Mouse (Mus musculus) spleen, postnatal 4 days (tissue): ENCODE measurements around the gene Vps11.
"Not testable (repeated sequence)": the region's sequence is repeated elsewhere in the genome, so short reads cannot be mapped to it uniquely, and the experiment has no call there.

ENCODE experiments used
- DNase-seq, 2 experiments: peaks; one replicate each; pipeline ENCODE4 v3.0.0; 2022; ENCODE audit warnings: low spot score in 2 of 2

Vps11 gene

GRCm38 (mm10) chr9:44335331-44336092 lies 26.0 kb downstream of the Vps11 start:
- DNase-seq = peak; percentile 66 to 89

- DNase-seq = peak; percentile 99
Measured at GRCm38 (mm10) chr9:44334396-44335330, 26.8 kb downstream of the Vps11 start, which contains the start of gene H2afx. Gene H2afx, plus strand, starts transcription at chr9:44334694.

- DNase-seq = no peak
Measured at GRCm38 (mm10) chr9:44332918-44333638, 28.4 kb downstream of the Vps11 start.

DNA sequence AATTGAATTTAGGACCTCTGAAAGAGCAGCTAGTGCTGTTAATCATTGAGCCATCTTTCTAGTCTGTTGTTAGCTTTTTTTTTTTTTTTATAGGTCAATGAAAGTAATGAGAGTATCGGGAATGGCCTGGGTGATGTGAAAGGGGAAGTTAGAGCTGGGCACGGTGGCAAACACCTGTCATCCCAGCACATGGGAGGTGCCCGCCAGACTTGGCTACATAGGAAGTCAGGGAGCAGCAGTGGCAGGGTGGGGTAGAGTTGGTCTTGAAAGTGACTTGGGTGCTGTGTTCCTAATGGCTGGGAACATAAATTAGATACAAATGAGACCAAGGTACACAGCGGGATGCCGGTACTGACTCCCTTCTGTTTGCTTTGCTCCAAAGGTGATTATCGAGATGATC lies 30.7 kb downstream of the Vps11 start:
- DNase-seq = no peak

DNA sequence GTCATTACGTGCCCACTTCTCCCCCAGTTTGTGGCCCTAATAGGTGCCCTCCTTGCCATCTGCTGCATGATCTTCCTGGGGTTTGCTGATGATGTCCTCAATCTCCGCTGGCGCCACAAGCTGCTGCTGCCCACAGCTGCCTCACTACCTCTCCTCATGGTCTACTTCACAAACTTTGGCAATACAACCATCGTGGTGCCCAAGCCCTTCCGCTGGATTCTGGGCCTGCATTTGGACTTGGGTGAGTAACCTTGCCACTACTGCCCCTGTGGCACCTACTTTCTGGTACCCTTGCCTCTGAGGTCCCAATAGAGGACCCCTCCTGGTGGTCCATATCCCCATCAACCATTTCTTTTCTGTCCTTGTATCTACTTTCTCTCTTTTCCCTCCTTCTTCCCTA lies 33.5 kb downstream of the Vps11 start:
- no peak for DNase-seq

DNA sequence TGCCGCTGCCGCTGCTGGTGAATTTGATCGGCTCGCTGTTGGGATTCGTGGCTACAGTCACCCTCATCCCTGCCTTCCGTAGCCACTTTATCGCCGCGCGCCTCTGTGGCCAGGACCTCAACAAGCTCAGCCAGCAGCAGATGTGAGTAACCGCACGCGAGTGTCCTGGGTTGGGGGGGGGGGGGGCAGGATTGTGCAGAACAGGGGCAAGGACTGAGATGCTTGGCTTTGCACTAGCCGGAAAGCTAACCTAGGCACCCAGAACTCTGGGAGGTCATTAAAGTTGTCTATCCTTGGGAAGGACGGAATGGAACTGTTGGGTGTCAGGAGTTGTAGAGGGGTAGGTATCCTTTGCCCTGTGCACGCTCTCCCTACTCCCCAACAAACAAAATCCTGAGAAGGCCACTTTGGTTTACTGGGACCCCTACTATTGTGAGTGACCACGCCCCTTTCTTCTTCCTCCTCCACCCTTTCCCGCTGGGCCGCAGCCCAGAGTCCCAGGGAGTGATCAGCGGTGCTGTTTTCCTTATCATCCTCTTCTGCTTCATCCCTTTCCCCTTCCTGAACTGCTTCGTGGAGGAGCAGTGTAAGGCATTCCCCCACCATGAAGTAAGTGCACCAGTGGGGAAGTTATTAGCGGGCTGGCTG lies 34.3 kb downstream of the Vps11 start:
- DNase-seq = peak in 1 of 2 experiments; percentile 44

GRCm38 (mm10) chr9:44326371-44327063 lies 35.0 kb downstream of the Vps11 start:
- peak; percentile 73 to 85 for DNase-seq

DNA sequence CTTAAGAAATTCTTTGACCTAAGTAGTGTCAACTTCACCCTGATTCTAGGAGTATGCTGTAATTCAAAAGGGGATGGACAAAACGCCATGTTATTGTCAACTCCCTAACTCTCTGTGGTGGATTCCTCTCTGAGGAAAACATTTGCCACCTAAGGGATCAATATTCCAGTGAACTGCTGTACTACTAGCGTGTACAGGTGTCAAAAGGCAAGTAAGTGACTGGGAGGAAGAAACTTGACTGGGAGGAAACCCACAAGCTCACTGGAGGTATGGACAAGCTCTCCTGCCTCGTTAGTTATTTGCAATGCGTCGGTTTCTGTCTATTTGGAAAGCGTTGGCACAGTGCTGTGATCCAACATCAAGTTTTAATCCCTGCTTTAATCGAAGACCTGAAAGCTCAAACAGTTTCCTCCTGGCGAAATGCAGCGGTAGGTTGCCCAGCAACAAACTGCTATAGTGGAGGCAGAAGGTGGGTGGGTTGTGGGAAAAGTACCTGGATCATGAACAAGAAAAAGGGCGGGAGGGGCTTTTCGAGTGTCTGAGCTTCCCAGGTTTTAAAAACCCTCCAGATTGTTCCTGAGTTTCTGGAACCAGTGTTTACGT lies 35.6 kb downstream of the Vps11 start, which contains the start of gene Dpagt1:
Gene Dpagt1, plus strand, starts transcription at position 252 of the 603 bp plus-strand sequence.
- no peak for DNase-seq

GRCm38 (mm10) chr9:44325032-44325767 lies 36.3 kb downstream of the Vps11 start:
- DNase-seq = not testable (repeated sequence)

- DNase-seq = no peak
Measured at GRCm38 (mm10) chr9:44324147-44324546, 37.3 kb downstream of the Vps11 start.

- not testable (repeated sequence) for DNase-seq
Measured at GRCm38 (mm10) chr9:44323656-44324055, 37.8 kb downstream of the Vps11 start.

- DNase-seq = no peak
Measured at GRCm38 (mm10) chr9:44320799-44321133, 40.7 kb downstream of the Vps11 start.

GRCm38 (mm10) chr9:44319887-44320798 lies 41.3 kb downstream of the Vps11 start, which contains the start of gene C2cd2l:
Gene C2cd2l, minus strand, starts transcription at chr9:44320285.
- peak; percentile 88 to 94 for DNase-seq

- DNase-seq = peak; percentile 48 to 83
Measured at GRCm38 (mm10) chr9:44319105-44319886, 42.2 kb downstream of the Vps11 start.

DNA sequence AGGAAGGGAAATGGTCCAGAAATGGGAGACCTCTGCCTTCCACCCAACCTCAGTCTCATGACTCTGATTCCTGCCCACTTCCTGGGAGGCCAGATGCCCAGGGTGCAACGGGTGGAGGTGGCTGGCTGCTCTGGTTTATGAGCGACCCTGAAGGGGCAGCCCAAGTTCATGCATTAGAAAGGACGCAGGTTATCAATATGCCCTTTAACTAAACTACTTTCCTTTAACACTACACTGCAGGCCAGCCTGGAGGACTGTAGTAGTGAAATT lies 42.7 kb downstream of the Vps11 start:
- no peak for DNase-seq

DNA sequence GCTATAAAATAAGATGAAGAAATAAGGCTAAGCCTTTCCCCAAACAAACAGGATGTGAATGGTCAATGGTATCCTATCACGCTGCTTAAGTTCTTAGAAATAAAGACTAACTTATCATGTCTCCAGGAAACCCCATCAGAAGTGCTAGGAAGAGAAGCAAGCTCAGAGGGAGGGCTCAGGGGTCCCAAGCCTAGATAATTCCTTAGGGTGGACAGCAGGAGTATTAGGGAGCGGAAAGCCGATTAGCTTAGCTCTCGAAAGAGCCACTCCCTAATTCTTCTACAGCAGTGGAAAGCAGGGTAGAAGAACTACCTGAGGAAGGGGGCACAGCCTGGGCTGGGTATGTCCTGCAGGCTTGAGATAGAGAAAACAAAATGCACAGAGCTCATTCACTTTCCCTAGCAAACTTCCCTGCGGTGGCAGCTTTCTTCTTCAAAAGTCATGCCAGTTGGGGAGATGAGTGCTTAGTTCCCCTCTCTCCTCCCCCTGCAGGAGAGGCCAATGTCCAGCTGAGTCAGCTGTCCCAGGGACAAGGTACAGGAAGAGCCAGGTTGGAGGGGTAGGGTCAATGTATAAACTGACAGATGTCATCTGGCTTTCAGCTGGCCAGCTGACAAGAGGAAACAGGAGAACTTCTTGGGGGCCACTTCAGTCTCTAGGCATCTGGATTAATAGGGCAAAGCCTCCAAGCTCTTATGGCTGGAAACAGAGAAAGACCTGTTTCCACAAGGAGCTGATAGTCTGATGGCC lies 43.2 kb downstream of the Vps11 start:
- DNase-seq = no peak

- no peak for DNase-seq
Measured at GRCm38 (mm10) chr9:44317452-44317851, 44.0 kb downstream of the Vps11 start.
